37 mouse cellular contexts compared by ENCODE assay signal in genomic region chr15:82058719-82059201, GRCm38 (mm10). TPM values are rescaled to one million over a fixed set of nuclear protein-coding genes. Genes with fewer than 3 reads are reported as not detected.
"Had no signal": no experiment of that assay in that cellular context is flagged by ENCODE, and none has a peak within 500 bp of the region (broad histone marks: within the 10 kb centered on the region; RNA-seq: fewer than 3 reads in every experiment).

Gene 4930407I10Rik (plus strand): TSS chr15:82059151.

- H3K27me3 ChIP-seq: embryonic facial prominence, embryonic 15.5 days; forebrain, embryonic 15.5 days had no signal

- H3K4me1 ChIP-seq: forebrain, embryonic 10.5 days; forebrain, embryonic 12.5 days; forebrain, embryonic 13.5 days; forebrain, embryonic 15.5 days; heart, embryonic 10.5 days had no signal

- DNase-seq: cerebellum, postnatal 14 days; cerebellum, postnatal 25 days; cerebellum, postnatal 36 days; embryo, embryonic 11 days; forebrain, postnatal 0 days; gastrocnemius, adult 2 months; gastrocnemius, postnatal 10 days; gastrocnemius, postnatal 14 days; gastrocnemius, postnatal 25 days; gastrocnemius, postnatal 36 days; heart, adult 11 months; heart, adult 18-20 months; heart, adult 2 months had no signal

- H3K36me3 ChIP-seq: embryonic facial prominence, embryonic 10.5 days; embryonic facial prominence, embryonic 12.5 days; embryonic facial prominence, embryonic 13.5 days; embryonic facial prominence, embryonic 15.5 days; forebrain, embryonic 10.5 days; forebrain, embryonic 12.5 days; forebrain, embryonic 15.5 days; heart, embryonic 10.5 days had no signal

- H3K4me3 ChIP-seq: embryonic facial prominence, embryonic 10.5 days; embryonic facial prominence, embryonic 12.5 days; embryonic facial prominence, embryonic 13.5 days; embryonic facial prominence, embryonic 15.5 days; erythroblast, embryonic 14.5 days; forebrain, embryonic 10.5 days; forebrain, embryonic 12.5 days; forebrain, embryonic 13.5 days; forebrain, embryonic 15.5 days; gastrocnemius, adult 2 months; heart, adult 2 months; heart, embryonic 10.5 days had no signal

- H3K27ac ChIP-seq: embryonic facial prominence, embryonic 10.5 days; embryonic facial prominence, embryonic 12.5 days; embryonic facial prominence, embryonic 13.5 days; embryonic facial prominence, embryonic 15.5 days; forebrain, embryonic 10.5 days; forebrain, embryonic 12.5 days; forebrain, embryonic 13.5 days; forebrain, embryonic 15.5 days; gastrocnemius, adult 2 months; heart, adult 2 months; heart, embryonic 10.5 days had no signal

RNA-seq across cellular contexts. Expression of gene 4930407I10Rik, which starts in this region (rescaled TPM):
- total RNA-seq: common myeloid progenitor, adult 5-6 weeks; forebrain, postnatal 0 days; gastrocnemius, adult 18-20 months; gastrocnemius, adult 2 months; gastrocnemius, adult 8-10 months; gastrocnemius, postnatal 10 days; gastrocnemius, postnatal 14 days; gastrocnemius, postnatal 25 days; gastrocnemius, postnatal 36 days; gastrocnemius, postnatal 4 days; granulocyte monocyte progenitor cell, adult 5-6 weeks; heart, adult 18-20 months; heart, adult 2 months; heart, adult 8-10 months had no signal
- polyA plus RNA-seq: cortical plate, adult 2 months; embryonic facial prominence, embryonic 10.5 days; embryonic facial prominence, embryonic 11.5 days; embryonic facial prominence, embryonic 14.5 days; embryonic facial prominence, embryonic 15.5 days; erythroblast, embryonic 14.5 days; forebrain, embryonic 10.5 days; forebrain, embryonic 11.5 days; forebrain, embryonic 12.5 days; forebrain, embryonic 13.5 days; forebrain, embryonic 14.5 days; forebrain, embryonic 15.5 days; forebrain, embryonic 16.5 days; forebrain, postnatal 0 days; frontal cortex, adult 2 months; heart, adult 2 months; heart, embryonic 10.5 days; heart, embryonic 11.5 days had no signal
